In the genomic region with DNA sequence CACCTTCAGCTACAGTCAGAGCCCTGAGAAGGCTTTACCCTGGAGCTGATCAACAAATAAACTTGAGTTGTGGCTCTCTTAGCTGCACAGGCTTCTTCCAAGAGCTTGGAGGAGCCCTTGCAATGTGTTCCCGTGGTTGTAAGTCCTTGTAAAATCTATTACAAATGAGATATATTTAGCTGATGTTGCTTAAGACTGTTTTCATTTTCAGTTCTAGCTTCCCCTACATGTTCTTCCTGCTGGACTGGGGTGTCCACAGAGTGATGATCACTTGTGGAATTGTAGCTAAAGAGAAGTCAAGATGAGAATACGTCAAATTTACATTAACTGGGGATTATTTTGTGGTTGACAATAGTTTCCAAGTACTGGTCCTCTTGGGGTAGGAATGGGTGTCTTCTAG, we compare ENCODE assay signal across 25 mouse cellular contexts.
DNase-seq lines count a peak whose midpoint lies in the region; ATAC-seq and TF ChIP-seq lines count a peak whose summit lies in the region.
"Had no signal": no experiment of that assay in that cellular context is flagged by ENCODE, and none has a peak within 500 bp of the region (broad histone marks: within the 10 kb centered on the region; RNA-seq: fewer than 3 reads in every experiment).

No protein-coding gene starts in this region.

- H3K27me3 ChIP-seq in lung, postnatal 0 days (replicated peaks; ENCODE audit: insufficient read depth, low read length): no peaks in the 10 kb centered on the region
- H3K27me3 ChIP-seq in neural tube, embryonic 15.5 days (replicated peaks): no peaks in the 10 kb centered on the region
- no peaks in the 10 kb centered on the region for H3K27me3 ChIP-seq in intestine, embryonic 15.5 days (replicated peaks)
- H3K27me3 ChIP-seq: forebrain, embryonic 13.5 days; heart, embryonic 13.5 days had no signal

- TF ChIP-seq CTCF in lung, postnatal 0 days (IDR thresholded peaks at IDR 0.05): no peak
- no peak for TF ChIP-seq CTCF in brain, embryonic 14.5 days (IDR thresholded peaks at IDR 0.05; ENCODE audit: borderline replicate concordance, extremely low read depth, insufficient read depth, insufficient read length)

- no peaks in the 10 kb centered on the region for H3K9me3 ChIP-seq in lung, postnatal 0 days (ENCODE audit: low read length)
- no peaks in the 10 kb centered on the region for H3K9me3 ChIP-seq in neural tube, embryonic 15.5 days (replicated peaks)
- no peaks in the 10 kb centered on the region for H3K9me3 ChIP-seq in intestine, embryonic 15.5 days
- H3K9me3 ChIP-seq: forebrain, embryonic 10.5 days; forebrain, embryonic 13.5 days; heart, embryonic 10.5 days; heart, embryonic 13.5 days had no signal

- H3K27ac ChIP-seq in lung, postnatal 0 days (ENCODE audit: low read length): no peak overlapping the region
- peak overlapping the region; percentile 36 for H3K27ac ChIP-seq in macrophage
- no peak overlapping the region for H3K27ac ChIP-seq in neural tube, embryonic 15.5 days (replicated peaks)
- H3K27ac ChIP-seq in intestine, embryonic 15.5 days: no peak overlapping the region
- H3K27ac ChIP-seq: forebrain, embryonic 10.5 days; forebrain, embryonic 13.5 days; gastrocnemius, adult 2 months; heart, adult 2 months; heart, embryonic 10.5 days; heart, embryonic 13.5 days; hindbrain, embryonic 14.5 days; hindbrain, postnatal 0 days had no signal

- no peak overlapping the region for H3K4me3 ChIP-seq in lung, postnatal 0 days (ENCODE audit: low read depth, low read length)
- H3K4me3 ChIP-seq in macrophage (ENCODE audit: inconsistent target): no peak overlapping the region
- H3K4me3 ChIP-seq in neural tube, embryonic 15.5 days (replicated peaks): no peak overlapping the region
- no peak overlapping the region for H3K4me3 ChIP-seq in intestine, embryonic 15.5 days (replicated peaks)
- H3K4me3 ChIP-seq: forebrain, embryonic 10.5 days; forebrain, embryonic 13.5 days; gastrocnemius, adult 2 months; heart, adult 2 months; heart, embryonic 10.5 days; heart, embryonic 13.5 days had no signal

- peak; percentile 17 for DNase-seq in lung, postnatal 0 days (ENCODE audit: low spot score)
- no peak for DNase-seq in lung, postnatal 4 days
- DNase-seq in brain, embryonic 14.5 days (ENCODE audit: low read depth): peak; percentile 5
- DNase-seq in layer of hippocampus, postnatal 25 days (ENCODE audit: extremely low spot score in 1 of 2, low spot score in 1 of 2): no peak
- DNase-seq: adrenal gland, postnatal 10 days; adrenal gland, postnatal 36 days; cerebellum, adult 11-12 months; cerebellum, adult 8-10 months; cerebellum, postnatal 10 days; cerebellum, postnatal 36 days; gastrocnemius, adult 2 months; gastrocnemius, postnatal 14 days; heart, adult 2 months; heart, postnatal 14 days; heart, postnatal 4 days had no signal

- H3K36me3 ChIP-seq in lung, postnatal 0 days (ENCODE audit: insufficient read depth, low read length): no peaks in the 10 kb centered on the region
- no peaks in the 10 kb centered on the region for H3K36me3 ChIP-seq in macrophage (ENCODE audit: inconsistent target)
- no peaks in the 10 kb centered on the region for H3K36me3 ChIP-seq in neural tube, embryonic 15.5 days
- no peaks in the 10 kb centered on the region for H3K36me3 ChIP-seq in intestine, embryonic 15.5 days
- H3K36me3 ChIP-seq: forebrain, embryonic 10.5 days; heart, embryonic 10.5 days; heart, embryonic 13.5 days had no signal

- no peak for TF ChIP-seq POLR2A in brain, embryonic 14.5 days (IDR thresholded peaks at IDR 0.05; ENCODE audit: borderline replicate concordance, extremely low read depth, insufficient read depth, insufficient read length, poor library complexity, severe bottlenecking)

- no peak overlapping the region for H3K9ac ChIP-seq in lung, postnatal 0 days (replicated peaks; ENCODE audit: low read depth)
- no peak overlapping the region for H3K9ac ChIP-seq in neural tube, embryonic 15.5 days (replicated peaks)
- no peak overlapping the region for H3K9ac ChIP-seq in intestine, embryonic 15.5 days
- H3K9ac ChIP-seq: forebrain, embryonic 13.5 days; heart, embryonic 13.5 days; hindbrain, embryonic 14.5 days had no signal

- ATAC-seq in lung, postnatal 0 days: no peak
- ATAC-seq in neural tube, embryonic 15.5 days (ENCODE audit: low FRiP score): no peak
- no peak for ATAC-seq in intestine, embryonic 15.5 days
- ATAC-seq: hindbrain, postnatal 0 days; inflammation-experienced regulatory T-cells, adult 6 months had no signal

- H3K4me2 ChIP-seq in lung, postnatal 0 days (replicated peaks; ENCODE audit: low read depth, low read length): no peak overlapping the region
- H3K4me2 ChIP-seq in neural tube, embryonic 15.5 days: no peak overlapping the region
- H3K4me2 ChIP-seq in intestine, embryonic 15.5 days (replicated peaks): no peak overlapping the region
- H3K4me2 ChIP-seq: forebrain, embryonic 13.5 days; heart, embryonic 13.5 days; hindbrain, embryonic 14.5 days had no signal

- WGBS in lung, postnatal 0 days: 74% methylated on average over 2 of the region's 2 CpGs
- 0% methylated on average over 2 of the region's 2 CpGs for WGBS in macrophage (ENCODE audit: missing documents)
- WGBS in neural tube, embryonic 15.5 days: 86% methylated on average over 2 of the region's 2 CpGs
- WGBS in intestine, embryonic 15.5 days: 69% methylated on average over 2 of the region's 2 CpGs

- H3K4me1 ChIP-seq in lung, postnatal 0 days (ENCODE audit: insufficient read depth, low read depth, low read length): no peaks in the 10 kb centered on the region
- H3K4me1 ChIP-seq in neural tube, embryonic 15.5 days: no peaks in the 10 kb centered on the region
- no peaks in the 10 kb centered on the region for H3K4me1 ChIP-seq in intestine, embryonic 15.5 days (replicated peaks)
- H3K4me1 ChIP-seq: forebrain, embryonic 13.5 days; heart, embryonic 10.5 days; heart, embryonic 13.5 days had no signal

- H3K79me2 ChIP-seq in macrophage (ENCODE audit: inconsistent target): no peaks in the 10 kb centered on the region

- no peak for TF ChIP-seq EP300 in lung, postnatal 0 days (IDR thresholded peaks at IDR 0.05)

Comparison
In these comparisons a context has a peak if more than half of its experiments do, and no peak if none do; other contexts are left out.
1. DNase-seq: peak in lung, postnatal 0 days (single experiment) and brain, embryonic 14.5 days (single experiment); none in lung, postnatal 4 days (0 of 2) and layer of hippocampus, postnatal 25 days (0 of 2).